Mouse (Mus musculus) heart, postnatal 0 days (tissue): ENCODE data around the gene Khnyn.

ENCODE experiments used
- CTCF ChIP-seq: IDR thresholded peaks from 2 replicates; pipeline ENCODE4 v1.5.1; 2016; ENCODE audit warnings: antibody characterized with exemption, control low read depth, low read depth
- EP300 ChIP-seq: IDR thresholded peaks from 2 replicates; pipeline ENCODE4 v1.6.1; 2016; ENCODE audit warnings: antibody characterized with exemption, low read depth

GRCm38 (mm10) chr14:55852646-55853551 is 31.8 kb upstream of the Khnyn start:
- TF ChIP-seq CTCF (no peak), EP300 (no peak)
